In genomic region chr3:96340611-96341312, GRCm38 (mm10) we compare ENCODE assay signal across 9 mouse cellular contexts. TPM values are rescaled to one million over a fixed set of nuclear protein-coding genes. Genes with fewer than 3 reads are reported as not detected.
DNase-seq lines count a peak whose midpoint lies in the region; ATAC-seq lines count a peak whose summit lies in the region.
"Had no signal": no experiment of that assay in that cellular context is flagged by ENCODE, and none has a peak within 500 bp of the region (broad histone marks: within the 10 kb centered on the region; RNA-seq: fewer than 3 reads in every experiment).

No protein-coding gene starts in this region.

- H3K4me1 ChIP-seq in heart, embryonic 10.5 days = peaks cover 5% of the 10 kb centered on the region; the same call in 1 of the 2 replicates
- H3K4me1 ChIP-seq in liver, embryonic 11.5 days (replicated peaks; ENCODE audit: control insufficient read depth, insufficient read depth, low read length) = peaks cover 3% of the 10 kb centered on the region; the same call in 1 of the 2 replicates

- H3K4me2 ChIP-seq in liver, embryonic 11.5 days = peak overlapping the region; percentile 61

- peak; percentile 54 for ATAC-seq in common myeloid progenitor, adult 5-6 weeks (replicated peaks; ENCODE audit: low read depth, poor library complexity, severe bottlenecking)
- ATAC-seq in liver, embryonic 11.5 days (replicated peaks; ENCODE audit: low FRiP score) = peak; percentile 82

- no peak overlapping the region for H3K27ac ChIP-seq in heart, embryonic 10.5 days
- H3K27ac ChIP-seq in liver, embryonic 11.5 days (ENCODE audit: low read depth, low read length) = no peak overlapping the region

- 4% methylated on average over 24 of the region's 24 CpGs for WGBS in heart, embryonic 10.5 days
- 4% methylated on average over 24 of the region's 24 CpGs for WGBS in liver, embryonic 11.5 days

- no peak overlapping the region for H3K9ac ChIP-seq in liver, embryonic 11.5 days (ENCODE audit: low read depth, low read length)

- DNase-seq in heart, embryonic 10.5 days (ENCODE audit: low spot score) = no peak
- DNase-seq in heart, postnatal 4 days = no peak
- DNase-seq in A20 (ENCODE audit: low read depth, low spot score) = peak; percentile 50
- peak; percentile 55 for DNase-seq in liver, embryonic 11.5 days (ENCODE audit: low spot score)
- no peak for DNase-seq in frontal cortex, postnatal 25 days (ENCODE audit: low spot score in 2 of 2)
- no peak for DNase-seq in right cerebral cortex, adult 2 months (ENCODE audit: low spot score in 2 of 2)
- no peak for DNase-seq in frontal cortex, postnatal 10 days (ENCODE audit: low spot score in 2 of 2)

- no peaks in the 10 kb centered on the region for H3K9me3 ChIP-seq in heart, embryonic 10.5 days
- no peaks in the 10 kb centered on the region for H3K9me3 ChIP-seq in liver, embryonic 11.5 days (ENCODE audit: control insufficient read depth, low read length)

- no peaks in the 10 kb centered on the region for H3K36me3 ChIP-seq in heart, embryonic 10.5 days
- no peaks in the 10 kb centered on the region for H3K36me3 ChIP-seq in liver, embryonic 11.5 days (ENCODE audit: control insufficient read depth, insufficient read depth, low read length)

- H3K4me3 ChIP-seq in heart, embryonic 10.5 days = peak overlapping the region; percentile 45
- H3K4me3 ChIP-seq in liver, embryonic 11.5 days (ENCODE audit: low read depth, low read length) = peak overlapping the region; percentile 32; the same call in 1 of the 2 replicates
- H3K4me3 ChIP-seq: erythroblast, embryonic 14.5 days had no signal

- H3K27me3 ChIP-seq in heart, embryonic 10.5 days (ENCODE audit: insufficient read depth, poor library complexity, severe bottlenecking) = peaks cover 63% of the 10 kb centered on the region
- peaks cover 54% of the 10 kb centered on the region for H3K27me3 ChIP-seq in liver, embryonic 11.5 days (replicated peaks; ENCODE audit: control insufficient read depth, insufficient read depth, low read length)

RNA-seq across cellular contexts. Expression of gene Fcgr1, which starts 47.0 kb away (rescaled TPM):
- polyA plus RNA-seq in heart, embryonic 10.5 days (2016; fragmentation: Nextera tagmentation; extraction: Ambion mirVana) = 0.18 and 0.35 TPM in 2 replicates
- under 1 TPM; 0.57 to 0.70 TPM for total RNA-seq in heart, postnatal 4 days (2021)
- total RNA-seq in common myeloid progenitor, adult 5-6 weeks (2017) = not detected in 2 replicates
- polyA plus RNA-seq in liver, embryonic 11.5 days (2014; fragmentation: Nextera tagmentation; extraction: Ambion mirVana) = 4.1 TPM in 2 replicates
- polyA plus RNA-seq: erythroblast, embryonic 14.5 days had no signal

Comparison
In these comparisons a context has a peak if more than half of its experiments do, and no peak if none do; other contexts are left out.
1. DNase-seq: peak in A20 (single experiment) and liver, embryonic 11.5 days (single experiment); none in heart, embryonic 10.5 days (single experiment), heart, postnatal 4 days (single experiment), frontal cortex, postnatal 25 days (0 of 2), right cerebral cortex, adult 2 months (0 of 2) and frontal cortex, postnatal 10 days (0 of 2).